Mouse (Mus musculus): Measurements from ENCODE around the gene Nmt1.

Nmt1 gene

DNA sequence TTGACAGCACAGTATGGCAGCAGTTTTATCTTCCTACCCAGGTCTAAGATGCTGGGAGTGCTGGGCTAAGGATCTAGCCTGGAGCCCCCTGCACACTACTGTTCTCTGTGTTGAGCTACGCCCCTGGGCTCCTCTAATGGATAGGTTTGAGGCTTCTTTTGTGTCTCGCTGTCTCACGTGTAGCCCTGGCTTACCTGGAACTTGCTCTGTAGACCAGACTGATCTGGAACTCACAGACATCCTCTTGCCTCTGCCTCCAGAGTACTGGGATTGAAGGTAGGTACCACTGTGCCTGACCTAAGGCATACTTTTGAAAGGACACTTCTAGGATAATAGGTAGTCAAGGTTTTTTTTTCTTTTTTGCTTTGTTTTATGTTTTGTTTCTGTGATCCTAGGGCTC is 16.0 kb downstream of the Nmt1 start:
- no peak for DNase-seq (ENCODE audit: low spot score in 2 of 2)

DNA sequence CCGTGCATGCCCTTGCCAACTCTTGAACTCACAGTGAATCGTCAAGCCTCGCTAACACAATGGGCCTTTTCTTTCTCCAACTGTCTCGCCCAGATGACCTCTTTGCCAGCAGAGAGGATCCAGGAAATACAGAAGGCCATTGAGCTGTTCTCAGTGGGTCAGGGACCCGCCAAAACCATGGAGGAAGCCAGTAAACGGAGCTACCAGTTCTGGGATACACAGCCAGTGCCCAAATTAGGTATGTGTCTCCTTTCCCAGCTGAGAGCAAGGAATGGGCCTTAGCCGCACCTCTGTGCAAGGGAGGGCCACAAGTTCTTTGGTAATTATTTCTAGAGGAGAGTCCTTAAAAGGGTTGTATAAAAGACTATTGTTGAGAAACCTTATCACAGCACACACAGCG is 18.3 kb downstream of the Nmt1 start:
- no peak for DNase-seq (ENCODE audit: low spot score in 2 of 2)

DNA sequence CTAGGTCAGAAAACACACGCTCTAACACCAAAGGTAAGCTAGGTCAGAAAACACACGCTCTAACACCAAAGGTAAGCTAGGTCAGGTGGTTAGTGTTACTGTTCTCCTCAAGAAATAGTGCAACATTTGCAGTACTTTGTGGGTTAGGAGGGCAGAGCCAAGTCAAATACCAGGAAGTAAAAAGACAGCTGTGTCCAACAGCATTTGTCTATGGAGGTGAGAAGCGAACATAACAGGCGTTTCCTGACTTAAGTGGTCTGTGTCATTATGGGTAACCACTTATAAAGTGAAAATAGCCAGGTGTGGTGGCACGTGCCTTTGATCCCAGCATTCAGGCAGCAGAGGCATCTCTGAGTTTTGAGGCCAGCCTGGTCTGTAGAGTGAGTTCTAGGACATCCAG is 21.6 kb downstream of the Nmt1 start:
- no peak for DNase-seq (ENCODE audit: low spot score in 2 of 2)

DNA sequence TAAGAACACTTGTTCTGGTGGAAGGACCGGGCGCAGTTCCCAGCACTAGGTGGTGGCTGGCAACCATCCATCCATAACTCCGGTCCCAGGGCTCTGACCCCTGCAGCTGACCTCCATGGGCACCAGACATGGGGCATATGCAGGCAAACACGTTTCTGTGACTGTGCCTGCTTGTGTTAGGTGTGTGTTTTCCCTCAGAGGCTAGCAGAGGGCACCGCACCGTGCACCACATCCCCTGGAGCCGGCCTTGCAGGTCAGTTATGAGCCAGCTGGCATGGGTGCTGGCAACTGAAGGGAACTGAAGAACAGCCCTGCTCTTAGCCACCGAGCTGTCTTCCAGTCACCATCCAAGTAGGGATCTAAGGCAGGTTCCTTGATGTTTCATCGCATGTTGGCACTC is 22.2 kb downstream of the Nmt1 start:
- DNase-seq (ENCODE audit: low spot score in 2 of 2) = no peak

DNA sequence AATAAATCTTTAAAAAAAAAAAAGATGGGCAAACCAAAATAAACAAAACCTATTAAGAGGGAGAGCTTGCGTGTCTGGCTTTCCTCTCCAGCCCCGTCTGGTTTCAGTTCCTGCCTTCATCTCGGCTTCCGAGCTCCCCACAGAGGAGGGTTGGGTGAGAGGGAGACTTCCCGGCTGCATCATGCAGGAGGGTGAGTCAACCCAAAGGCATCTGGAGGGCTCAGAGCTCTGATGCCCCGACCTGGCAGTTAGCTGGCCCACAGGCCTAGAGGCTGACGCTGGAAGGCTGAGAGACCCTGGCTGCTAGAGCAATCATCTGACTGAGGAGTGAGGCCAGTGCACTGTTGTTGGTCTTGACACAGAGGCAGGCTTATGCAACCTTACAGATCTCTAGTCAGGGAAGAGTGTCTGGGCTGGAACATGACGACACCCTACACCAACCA is 23.3 kb downstream of the Nmt1 start:
- DNase-seq (ENCODE audit: low spot score in 2 of 2) = peak in 1 of 2 experiments; percentile 28

DNA sequence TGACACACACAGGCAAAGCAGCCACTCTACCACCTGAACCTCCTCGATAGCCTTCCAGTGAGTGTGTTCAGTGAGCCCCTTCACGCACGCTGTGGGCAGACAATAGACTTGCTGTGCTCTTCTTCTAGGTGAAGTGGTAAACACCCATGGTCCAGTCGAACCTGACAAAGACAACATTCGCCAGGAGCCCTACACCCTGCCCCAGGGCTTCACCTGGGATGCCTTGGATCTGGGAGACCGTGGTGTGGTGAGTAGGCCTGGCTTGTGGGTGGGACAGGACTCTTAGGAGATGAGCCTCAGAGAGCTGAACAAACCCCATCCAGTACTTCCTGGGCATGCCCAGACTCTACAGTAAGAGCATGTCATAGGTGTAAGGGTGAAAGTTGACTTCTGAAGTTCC is 24.1 kb downstream of the Nmt1 start:
- no peak for DNase-seq (ENCODE audit: low spot score in 2 of 2)

DNA sequence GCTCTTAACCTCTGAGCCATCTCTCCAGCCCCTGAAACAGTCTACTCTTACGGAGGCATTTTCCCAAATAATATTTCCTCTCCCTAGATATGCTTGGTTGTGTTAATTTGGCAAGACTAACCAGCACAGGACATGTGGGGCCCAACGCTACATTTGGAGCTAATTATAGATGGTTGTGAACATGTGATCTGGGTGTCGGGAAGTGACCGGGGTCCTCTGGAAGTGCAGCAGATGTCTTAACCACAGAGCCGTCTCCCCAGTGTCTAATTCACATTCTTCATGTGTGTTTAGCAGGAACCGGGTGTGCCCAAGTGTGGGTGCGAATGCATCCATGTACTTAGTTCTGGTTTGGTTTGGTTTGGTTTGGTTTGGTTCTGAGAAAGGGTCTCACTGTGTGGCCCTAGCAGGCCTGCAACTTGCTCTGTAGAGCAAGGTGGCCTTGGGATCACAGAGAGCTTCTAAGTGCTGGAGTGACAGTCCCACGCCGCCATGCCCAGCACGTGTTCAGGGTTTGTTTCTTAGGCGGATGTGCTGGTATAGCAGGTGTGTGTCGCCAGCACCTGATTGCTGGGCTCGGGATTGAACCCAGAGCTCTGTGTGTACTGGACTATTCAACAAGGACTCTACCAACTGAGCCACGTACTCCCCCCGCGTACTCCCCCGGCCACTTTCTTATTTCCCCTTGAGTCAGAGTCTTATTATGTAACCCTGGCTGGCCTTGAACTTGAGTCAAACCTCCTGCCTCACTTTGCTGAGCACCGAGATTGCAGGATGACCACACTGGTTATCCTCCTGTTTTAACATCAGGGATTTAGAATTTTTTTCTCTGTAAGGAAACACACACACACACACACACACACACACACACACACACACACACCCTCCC is 25.4 kb downstream of the Nmt1 start:
- DNase-seq (ENCODE audit: low spot score in 2 of 2) = no peak

DNA sequence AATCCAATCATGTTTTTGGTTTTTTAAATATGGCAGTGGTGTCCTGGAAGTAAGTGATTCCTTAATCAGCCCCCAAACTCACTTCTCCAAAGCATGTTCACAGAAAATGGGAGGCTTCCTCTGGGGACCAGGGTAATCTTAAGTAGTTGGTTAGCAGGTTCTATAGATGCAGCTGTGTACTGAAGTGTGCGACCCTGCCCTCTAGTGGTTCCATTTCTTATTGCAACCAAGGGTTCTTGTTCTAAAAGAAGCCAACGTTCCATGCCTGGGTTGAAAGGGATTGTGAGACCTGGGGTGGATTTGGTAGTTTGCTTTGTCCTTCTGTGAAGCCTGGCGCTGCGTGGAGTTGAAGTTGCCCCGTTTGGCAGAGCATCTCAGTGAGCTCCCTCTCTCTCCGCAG is 26.8 kb downstream of the Nmt1 start:
- peak; percentile 49 to 61 for DNase-seq (ENCODE audit: low spot score in 2 of 2)

DNA sequence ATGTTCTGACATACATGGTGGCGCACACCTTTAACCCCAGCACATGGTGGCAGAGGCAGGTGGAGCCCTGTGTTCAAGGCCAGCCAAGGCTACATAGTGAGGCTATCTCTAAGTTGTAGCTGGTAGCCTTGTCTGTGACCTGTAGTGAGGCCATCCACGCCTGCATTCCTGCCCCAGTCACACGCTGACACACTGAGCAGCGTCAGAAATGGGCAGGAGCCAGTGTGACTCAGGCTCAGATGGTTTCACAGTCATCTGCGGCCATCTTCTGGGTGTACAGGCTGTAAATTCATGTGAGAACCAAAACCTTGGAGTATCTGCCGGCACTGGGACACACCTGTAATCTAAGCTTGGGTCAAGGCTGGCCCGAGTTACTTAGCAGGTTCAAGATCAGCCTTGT is 28.6 kb downstream of the Nmt1 start:
- DNase-seq (ENCODE audit: low spot score in 2 of 2) = no peak

DNA sequence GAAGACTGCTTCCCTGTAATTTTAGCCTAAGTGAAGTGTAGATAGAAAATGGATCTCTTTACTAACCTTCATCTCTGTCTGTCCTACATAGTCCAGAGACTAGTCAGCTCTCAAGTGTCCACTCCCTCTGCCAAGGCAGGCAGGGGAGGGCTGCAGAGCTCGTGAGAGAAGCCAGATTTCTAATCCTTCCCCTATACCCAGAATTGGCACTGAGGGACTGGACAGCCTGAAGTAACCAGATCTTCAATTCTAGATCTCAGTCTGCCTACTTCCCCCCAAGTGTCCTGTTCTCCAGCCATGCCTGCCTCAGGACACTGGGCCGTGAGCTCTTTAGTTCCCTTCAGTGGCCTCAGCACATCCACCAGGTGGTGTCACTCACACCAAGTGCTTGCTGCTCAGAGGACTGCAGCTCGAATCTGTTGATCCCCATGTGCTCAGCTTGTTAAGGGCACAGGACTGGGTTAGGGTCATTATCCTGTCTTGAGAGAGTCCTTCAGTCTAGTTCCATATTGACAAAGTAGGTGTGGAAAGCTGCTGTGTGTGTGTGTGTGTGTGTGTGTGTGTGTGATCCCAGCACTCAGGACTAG is 30.6 kb downstream of the Nmt1 start:
- DNase-seq (ENCODE audit: low spot score in 2 of 2) = no peak

DNA sequence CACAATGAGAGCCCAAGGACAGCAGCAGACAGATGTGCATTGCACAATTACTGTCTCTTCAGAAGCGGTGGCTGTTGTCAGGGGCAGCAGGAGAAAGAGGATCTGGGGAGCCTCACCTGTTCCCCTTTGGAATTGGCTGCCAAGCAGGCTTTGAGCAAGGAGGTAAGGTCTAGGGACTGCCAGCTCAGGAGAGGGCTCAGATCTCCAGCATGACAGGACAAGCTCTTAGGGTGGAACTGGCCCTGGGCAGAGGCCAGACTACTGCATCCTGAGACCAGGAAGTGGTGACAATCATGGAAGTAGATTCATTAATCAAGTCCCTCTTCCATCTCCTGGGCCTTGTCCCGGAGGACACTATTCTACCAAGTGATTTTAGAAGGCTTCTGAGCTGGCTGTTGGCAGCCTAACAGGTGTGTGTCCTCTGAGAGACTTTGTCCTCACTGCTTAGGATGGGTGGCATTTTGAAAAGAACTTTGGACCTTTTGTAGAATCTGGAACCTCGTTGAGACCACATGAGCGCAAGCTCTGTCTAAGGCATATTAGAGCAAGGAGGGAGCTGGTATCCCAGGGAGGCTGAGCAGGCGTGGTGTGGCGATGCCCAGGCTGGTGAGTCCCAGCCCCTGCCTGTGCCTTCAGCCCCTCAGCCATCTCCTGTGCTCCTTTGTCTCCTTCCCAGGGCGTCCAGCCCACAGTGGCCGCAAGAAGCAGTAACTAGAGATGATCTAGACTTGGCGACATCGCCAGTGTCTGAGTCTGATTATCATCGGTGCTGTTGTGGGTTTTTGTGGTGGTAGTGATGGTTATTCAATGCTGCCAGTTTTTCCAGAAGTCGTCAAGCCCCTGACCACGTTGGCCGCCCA is 38.4 kb downstream of the Nmt1 start:
- no peak for DNase-seq (ENCODE audit: low spot score in 2 of 2)

DNA sequence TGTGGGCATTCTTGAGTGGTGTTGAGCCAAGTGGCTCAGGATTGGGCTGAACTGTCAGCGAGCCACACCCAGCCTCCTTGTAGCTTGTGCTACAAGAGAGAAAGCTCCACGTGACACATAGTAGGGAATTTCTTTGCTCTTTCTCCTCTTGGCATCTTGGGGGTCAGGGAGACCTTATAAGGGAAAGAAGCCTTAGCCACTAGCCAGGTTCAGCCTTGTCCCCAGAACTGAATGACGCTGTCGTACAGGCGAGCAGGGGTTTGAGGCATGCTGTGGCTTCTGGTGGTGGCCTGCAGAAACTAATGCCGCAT is 39.0 kb downstream of the Nmt1 start:
- no peak for DNase-seq (ENCODE audit: low spot score in 2 of 2)

DNA sequence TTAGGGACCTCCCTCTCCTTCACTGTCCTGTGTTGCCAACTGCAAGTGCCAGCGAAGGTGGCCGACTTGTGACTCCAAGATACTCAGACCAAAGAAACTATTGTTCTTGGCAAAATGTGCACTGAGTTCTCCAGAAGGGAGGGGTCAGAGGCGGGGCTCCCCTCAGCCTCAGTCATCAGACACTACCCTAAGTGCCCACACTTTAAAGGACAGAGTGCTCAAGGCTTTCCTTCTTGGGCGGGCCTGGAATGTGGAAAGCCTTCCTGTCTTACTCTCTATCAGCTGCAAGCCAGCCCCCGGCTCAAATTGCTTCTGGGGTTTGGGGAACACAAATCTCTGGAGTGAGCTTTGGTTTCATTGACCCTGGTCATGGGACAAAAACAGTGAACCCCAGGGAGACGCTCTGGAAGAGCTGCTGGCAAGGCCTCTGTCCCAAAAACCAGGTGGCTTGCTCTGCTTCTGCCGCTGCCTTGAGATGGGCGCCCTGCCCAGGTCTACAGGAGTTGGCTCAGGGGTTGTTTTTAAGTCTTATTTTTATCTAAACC is 39.5 kb downstream of the Nmt1 start:
- DNase-seq (ENCODE audit: low spot score in 2 of 2) = no peak

DNA sequence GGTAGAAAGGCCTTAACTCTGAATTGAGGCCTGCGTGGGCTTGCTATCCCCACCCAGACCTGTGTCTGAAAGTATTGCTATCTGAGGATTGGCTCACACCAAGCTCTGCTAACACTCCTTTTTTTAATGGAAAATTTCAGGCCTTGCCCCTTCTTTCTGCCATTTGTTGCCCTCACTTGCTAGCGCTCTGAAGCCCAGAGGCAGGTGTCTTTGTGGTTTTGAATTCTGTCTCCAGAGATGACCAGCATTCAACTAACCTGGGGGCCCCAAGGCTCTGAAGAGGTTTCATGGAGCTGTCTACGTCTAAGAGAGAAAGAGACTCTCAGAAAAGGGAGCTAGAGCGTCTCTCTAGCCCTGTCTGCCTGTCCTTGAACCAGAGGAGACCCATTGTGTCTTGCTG is 40.3 kb downstream of the Nmt1 start:
- DNase-seq (ENCODE audit: low spot score in 2 of 2) = no peak

DNA sequence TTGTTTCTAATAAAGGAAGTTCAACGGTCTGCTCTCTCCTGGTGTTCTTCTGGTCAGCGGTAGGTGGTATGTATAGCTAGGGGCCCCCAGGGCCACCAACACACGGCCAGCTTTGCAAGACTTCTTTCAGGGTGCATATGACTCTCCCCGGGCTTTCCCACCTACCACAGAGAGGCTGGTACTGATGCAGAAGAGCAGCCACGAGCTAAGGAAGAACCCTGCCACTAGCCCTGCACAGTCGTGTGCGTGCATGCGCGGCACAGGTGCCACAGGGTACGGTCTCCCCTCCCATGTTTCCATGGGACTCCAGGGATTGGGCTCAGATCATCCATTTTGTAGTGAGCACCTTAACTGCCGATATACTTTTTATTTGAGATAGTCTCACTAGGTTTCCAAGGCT is 40.9 kb downstream of the Nmt1 start:
- no peak for DNase-seq (ENCODE audit: low spot score in 2 of 2)

DNA sequence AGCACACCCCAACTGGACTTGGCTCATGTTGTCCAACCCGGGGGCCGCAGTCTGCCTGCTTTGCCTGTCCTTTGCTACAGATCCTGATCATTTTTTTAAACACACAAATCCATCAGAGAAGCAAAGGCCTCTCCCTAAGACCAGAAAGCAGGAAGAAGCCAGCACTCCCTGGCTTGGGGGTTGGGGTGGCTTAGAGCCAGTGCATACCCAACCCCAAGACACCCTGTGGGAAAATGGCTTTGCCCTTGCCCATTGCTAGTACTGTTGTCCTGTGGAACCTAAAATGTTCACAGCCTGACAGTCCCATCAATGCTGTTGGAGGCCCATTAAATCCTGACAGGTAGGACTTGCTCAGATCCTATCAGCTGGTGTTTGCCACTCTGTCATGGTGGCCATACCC is 41.7 kb downstream of the Nmt1 start:
- DNase-seq (ENCODE audit: low spot score in 2 of 2) = no peak

DNA sequence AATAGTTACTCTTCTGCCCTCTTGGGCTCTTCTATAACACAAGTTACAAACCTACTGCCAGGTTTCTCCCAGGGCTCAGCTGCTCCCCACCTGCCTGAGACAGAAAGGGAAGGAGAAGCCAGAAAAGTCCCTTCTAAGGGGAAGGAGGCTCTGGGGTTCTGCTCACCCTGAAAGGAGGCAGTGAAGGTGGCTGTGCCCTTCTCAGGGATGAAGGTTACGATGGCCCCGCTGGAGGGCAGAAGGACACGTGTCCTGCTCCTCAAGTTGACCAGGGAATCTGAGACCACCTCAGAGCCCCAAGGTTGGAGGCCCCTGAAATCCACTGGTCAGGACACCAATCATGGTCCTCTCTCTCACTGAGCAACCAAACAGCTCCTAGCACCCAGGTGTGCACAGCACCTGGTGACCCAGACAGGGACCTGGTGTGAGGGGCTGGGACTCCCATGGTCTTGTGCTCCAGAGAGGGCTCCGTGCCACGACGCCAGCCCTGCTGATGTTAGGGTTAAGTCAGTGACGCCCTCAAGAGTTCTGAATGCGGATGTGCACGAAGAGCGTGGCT is 42.4 kb downstream of the Nmt1 start:
- DNase-seq (ENCODE audit: low spot score in 2 of 2) = no peak

DNA sequence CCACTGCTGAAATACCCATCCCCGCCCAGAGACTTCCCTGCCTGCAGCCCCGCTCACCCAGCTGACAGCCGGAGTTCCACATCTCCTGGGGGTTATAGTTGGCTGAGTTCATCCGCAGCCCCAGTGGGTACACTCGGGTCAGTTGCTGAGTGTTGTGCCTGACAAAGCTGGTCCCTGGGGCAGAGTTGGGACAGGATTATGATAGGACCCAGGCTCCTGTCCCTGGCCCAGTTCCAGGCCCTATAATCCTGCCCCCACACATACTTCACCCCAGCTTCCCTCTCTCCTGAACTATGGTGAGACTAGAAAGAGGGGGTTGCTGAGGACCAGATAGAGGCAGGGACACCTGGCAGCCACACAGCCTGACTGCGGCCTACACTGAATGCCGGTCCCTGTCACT is 45.7 kb downstream of the Nmt1 start:
- DNase-seq (ENCODE audit: low spot score in 2 of 2) = no peak

DNA sequence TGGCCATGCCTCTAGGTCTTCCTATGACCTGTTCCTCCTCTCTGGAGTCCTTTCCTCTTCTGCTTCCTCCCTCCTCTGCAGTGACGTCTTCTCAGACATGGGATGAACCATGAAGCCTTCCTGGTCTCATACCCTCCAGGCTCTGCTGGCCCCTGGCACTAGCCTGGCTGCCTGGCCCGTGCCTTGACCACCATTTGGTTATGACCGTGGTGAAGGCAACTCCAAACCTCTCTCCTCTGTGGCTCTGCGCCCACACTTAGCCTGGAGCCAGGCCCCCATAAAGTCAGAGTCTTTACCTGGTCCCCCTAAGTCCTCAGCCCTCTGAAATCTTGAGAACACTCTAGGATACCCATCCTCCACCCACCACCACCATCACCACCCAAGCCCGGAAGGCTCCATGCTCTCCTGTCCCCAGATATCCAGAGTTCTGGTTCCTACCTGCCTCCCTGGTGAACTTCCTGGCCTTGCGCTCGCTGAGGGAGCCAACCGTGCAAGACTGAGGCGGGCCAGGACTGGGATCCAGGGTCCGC is 46.2 kb downstream of the Nmt1 start:
- DNase-seq (ENCODE audit: low spot score in 2 of 2) = no peak

DNA sequence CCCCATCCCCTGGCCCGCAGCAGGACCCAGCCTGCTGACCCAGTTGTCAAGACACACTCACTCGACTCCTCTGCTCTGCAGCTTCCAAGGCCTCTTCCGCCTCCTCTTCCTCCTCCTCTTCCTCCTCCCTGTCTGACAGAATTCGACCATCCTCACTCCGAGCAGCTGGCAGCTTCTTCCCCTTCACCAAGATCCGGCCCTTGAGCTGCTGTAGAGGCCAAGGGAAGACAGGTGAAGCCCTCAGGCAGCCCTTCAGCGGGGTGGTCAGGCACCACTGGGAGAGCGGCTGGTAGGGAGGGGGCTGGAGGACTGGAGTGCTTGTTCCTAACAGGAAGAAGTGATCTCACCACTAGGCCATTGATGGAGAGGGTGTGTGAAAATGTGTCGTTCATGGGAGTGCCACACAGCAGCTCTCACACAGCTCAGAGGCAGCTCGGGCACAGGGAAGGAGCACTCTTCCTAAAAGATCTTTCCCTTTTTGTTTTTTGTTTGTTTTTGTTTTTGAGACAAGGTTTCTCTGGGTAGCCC is 46.9 kb downstream of the Nmt1 start:
- no peak for DNase-seq (ENCODE audit: low spot score in 2 of 2)

DNA sequence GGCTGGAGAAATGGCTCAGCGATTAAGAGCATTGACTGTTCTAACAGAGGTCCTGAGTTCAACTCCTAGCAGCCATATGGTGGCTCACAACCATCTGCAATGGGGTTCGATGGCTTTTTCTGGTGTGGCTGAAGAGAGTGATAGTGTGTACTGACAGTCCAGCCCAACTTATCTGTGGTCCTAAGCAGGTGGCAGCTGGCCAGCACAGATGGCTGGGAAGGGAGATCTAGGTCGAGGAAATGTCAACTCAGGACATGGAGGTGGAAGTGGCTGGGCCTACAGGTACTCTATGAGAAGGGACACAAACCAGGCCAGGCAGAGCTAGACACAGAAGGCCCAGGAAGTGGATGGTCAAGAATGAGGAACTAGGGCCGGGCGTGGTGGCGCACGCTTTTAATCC is 48.0 kb downstream of the Nmt1 start:
- DNase-seq (ENCODE audit: low spot score in 2 of 2) = peak; percentile 48 to 68

DNA sequence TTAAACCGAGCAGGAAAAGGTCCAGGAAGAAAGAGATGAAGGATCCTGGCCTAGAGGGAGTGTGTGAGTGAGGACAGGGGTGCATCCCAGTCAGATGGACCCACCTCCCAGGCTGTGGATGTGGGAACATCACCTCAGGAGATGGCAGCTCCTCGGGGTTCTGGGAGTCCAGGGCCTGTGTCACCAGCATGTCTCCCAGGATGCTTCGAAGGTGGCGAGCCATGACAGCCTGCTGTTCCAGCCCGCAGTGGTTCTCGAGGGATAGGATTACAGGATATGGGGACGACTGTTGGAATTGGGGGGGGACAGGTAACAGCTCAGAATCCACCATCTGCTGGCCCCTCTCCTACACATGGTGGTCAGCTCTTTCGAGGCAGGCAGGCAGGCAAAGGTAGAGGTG is 48.6 kb downstream of the Nmt1 start:
- no peak for DNase-seq (ENCODE audit: low spot score in 2 of 2)
